Mouse (Mus musculus) lung, adult 2 months (tissue): Measurements from ENCODE around the gene Abhd2. TPM values are rescaled to one million over a fixed set of nuclear protein-coding genes. Genes with fewer than 3 reads are reported as not detected.

Experiments
- DNase-seq: peaks from one replicate; pipeline ENCODE4 v3.0.0; 2022
- H3K4me1 ChIP-seq: fragments of 200-500 bp; 2 replicates; pipeline ENCODE4 v1.6.1; 2011; ENCODE audit warnings: low read length; ENCODE audit not compliant: control insufficient read depth, insufficient read depth
- H3K4me3 ChIP-seq: fragments of 200-500 bp; replicated peaks from 2 replicates; pipeline ENCODE3; 2011; ENCODE audit warnings: low read depth, mild to moderate bottlenecking, control low read depth, low read length; ENCODE audit errors: extremely low read depth
- CTCF ChIP-seq: fragments of 200-500 bp; IDR thresholded peaks from 2 replicates; pipeline ENCODE4 v1.5.1; 2011; ENCODE audit warnings: mild to moderate bottlenecking, low read length, control low read depth; ENCODE audit not compliant: insufficient read depth
- POLR2A ChIP-seq: fragments of 200-500 bp; IDR thresholded peaks from 2 replicates; pipeline ENCODE4 v1.6.1; 2011; ENCODE audit warnings: low read depth, mild to moderate bottlenecking, control low read depth, low read length, borderline replicate concordance; ENCODE audit errors: extremely low read depth
- WGBS: fragments of 180-500 bp; shearing (Covaris S2); methylation state at CpG from one replicate; pipeline ENCODE4 v1.1.7; 2018; 5-methylcytosine and 5-hydroxymethylcytosine counted together
- polyA plus RNA-seq: library from polyadenylated mRNA; depleted of rRNA; stranded (reverse); fragments of >200 nt; gene quantifications from 2 replicates; pipeline ENCODE4 v1.2.3, GENCODE M21; 2012

Abhd2 gene
- polyA plus RNA-seq, 1 experiment: 64.0 TPM

- DNase-seq: no peak
- H3K4me3 ChIP-seq: no peak overlapping the region
- TF ChIP-seq CTCF: no peak
- TF ChIP-seq POLR2A: no peak
- no peaks in the 10 kb centered on the region for H3K4me1 ChIP-seq
- WGBS: 52% methylated on average over 5 of the region's 5 CpGs
Measured at GRCm38 (mm10) chr7:79368664-79369063, 95.7 kb downstream of the Abhd2 start.

- DNase-seq: no peak
- TF ChIP-seq POLR2A (no peak), CTCF (no peak)
- WGBS: 36% methylated on average over 4 of the region's 4 CpGs
- Histone ChIP-seq H3K4me1 (no peaks in the 10 kb centered on the region), H3K4me3 (no peak overlapping the region)
Measured at GRCm38 (mm10) chr7:79369416-79369815, 96.4 kb downstream of the Abhd2 start.

GRCm38 (mm10) chr7:79371321-79371879 is 98.4 kb downstream of the Abhd2 start:
- no peak overlapping the region for H3K4me3 ChIP-seq
- DNase-seq: peak; percentile 82
- no peaks in the 10 kb centered on the region for H3K4me1 ChIP-seq
- 24% methylated on average over 10 of the region's 10 CpGs for WGBS
- TF ChIP-seq POLR2A (no peak), CTCF (peak; percentile 99)

GRCm38 (mm10) chr7:79374017-79374416 is 101.0 kb downstream of the Abhd2 start:
- Histone ChIP-seq H3K4me3 (no peak overlapping the region), H3K4me1 (no peaks in the 10 kb centered on the region)
- no peak for DNase-seq
- TF ChIP-seq POLR2A: no peak
- TF ChIP-seq CTCF: no peak

GRCm38 (mm10) chr7:79375594-79375993 is 102.6 kb downstream of the Abhd2 start:
- DNase-seq: no peak
- H3K4me3 ChIP-seq: no peak overlapping the region
- no peak for TF ChIP-seq CTCF
- no peak for TF ChIP-seq POLR2A
- no peaks in the 10 kb centered on the region for H3K4me1 ChIP-seq
- WGBS: 70% methylated on average over 5 of the region's 5 CpGs

- DNase-seq: peak; percentile 20
- H3K4me3 ChIP-seq: no peak overlapping the region
- WGBS: 73% methylated on average over 10 of the region's 10 CpGs
- H3K4me1 ChIP-seq: no peaks in the 10 kb centered on the region
- TF ChIP-seq CTCF: no peak
- TF ChIP-seq POLR2A: no peak
Measured at GRCm38 (mm10) chr7:79376516-79377275, 103.7 kb downstream of the Abhd2 start.

- TF ChIP-seq CTCF: no peak
- no peak for TF ChIP-seq POLR2A
- Histone ChIP-seq H3K4me3 (no peak within 1 kb of the TSS), H3K4me1 (peaks cover 2% of the 10 kb centered on the region; the same call in 1 of the 2 replicates)
- 74% methylated on average over 16 of the region's 16 CpGs for WGBS
- DNase-seq: no peak
Measured at GRCm38 (mm10) chr7:79386422-79387133, 113.6 kb downstream of the Abhd2 start, which contains the start of gene Rlbp1. Gene Rlbp1, minus strand, starts transcription at chr7:79387048.

- Histone ChIP-seq H3K4me1 (peaks cover 3% of the 10 kb centered on the region; the same call in 1 of the 2 replicates), H3K4me3 (no peak overlapping the region)
- WGBS: 70% methylated on average over 8 of the region's 8 CpGs
- no peak for DNase-seq
- TF ChIP-seq POLR2A (no peak), CTCF (no peak)
Measured at GRCm38 (mm10) chr7:79387140-79387539, 114.1 kb downstream of the Abhd2 start.

- Histone ChIP-seq H3K4me1 (peaks cover 5% of the 10 kb centered on the region; the same call in 1 of the 2 replicates), H3K4me3 (no peak overlapping the region)
- WGBS: 44% methylated on average over 7 of the region's 7 CpGs
- no peak for DNase-seq
- TF ChIP-seq POLR2A: no peak
- TF ChIP-seq CTCF: no peak
Measured at GRCm38 (mm10) chr7:79387991-79388390, 115.0 kb downstream of the Abhd2 start.
